Mouse (Mus musculus): ENCODE results near the gene Plcxd2.

Plcxd2 gene

DNA sequence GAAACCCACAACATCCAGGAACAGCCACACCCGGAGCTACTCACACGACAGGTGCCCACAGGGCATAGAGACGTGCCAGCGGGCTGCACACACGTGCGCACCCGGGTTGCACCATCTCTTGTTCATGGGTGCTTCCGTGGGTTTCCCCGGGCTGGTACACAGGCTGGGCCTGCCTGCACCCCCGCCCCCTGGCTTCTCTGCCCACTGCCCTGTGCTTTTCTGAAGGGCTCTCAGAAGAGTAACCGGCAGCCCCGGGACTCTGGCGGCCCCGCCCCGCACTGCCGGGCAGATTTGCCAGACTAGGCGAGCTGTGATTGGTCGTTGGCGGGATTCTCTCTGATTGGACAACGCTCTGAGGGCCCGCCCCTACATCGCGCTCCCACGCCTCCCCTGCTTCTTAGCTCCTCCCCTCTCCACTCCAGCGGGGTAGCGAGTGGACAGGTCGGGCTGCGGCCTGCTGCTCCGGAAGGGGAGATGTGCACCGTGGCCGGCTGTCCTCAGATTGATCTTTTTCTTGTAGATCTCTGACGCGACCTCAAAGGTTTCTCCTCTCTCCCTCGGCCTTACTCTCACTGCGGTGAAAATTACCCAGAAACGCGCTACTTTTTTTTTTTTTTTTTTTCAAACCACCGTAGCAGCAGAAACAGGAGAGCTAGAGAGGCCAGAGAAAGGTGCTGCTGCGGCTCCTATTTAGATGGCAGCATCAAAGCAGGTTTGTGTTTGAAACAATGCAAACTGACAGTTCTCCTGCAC, at the start of gene Plcxd2:
Gene Plcxd2, minus strand, starts transcription at position 66 of the 753 bp plus-strand sequence.
- DNase-seq (ENCODE audit: low spot score in 2 of 2): peak; percentile 83 to 90

GRCm38 (mm10) chr16:46046906-46047305, 36.9 kb upstream of the Plcxd2 start:
- no peak for DNase-seq (ENCODE audit: low spot score in 2 of 2)

GRCm38 (mm10) chr16:46036261-46036660, 26.2 kb upstream of the Plcxd2 start:
- no peak for DNase-seq (ENCODE audit: low spot score in 2 of 2)

GRCm38 (mm10) chr16:46033896-46034295, 23.9 kb upstream of the Plcxd2 start:
- no peak for DNase-seq (ENCODE audit: low spot score in 2 of 2)

DNA sequence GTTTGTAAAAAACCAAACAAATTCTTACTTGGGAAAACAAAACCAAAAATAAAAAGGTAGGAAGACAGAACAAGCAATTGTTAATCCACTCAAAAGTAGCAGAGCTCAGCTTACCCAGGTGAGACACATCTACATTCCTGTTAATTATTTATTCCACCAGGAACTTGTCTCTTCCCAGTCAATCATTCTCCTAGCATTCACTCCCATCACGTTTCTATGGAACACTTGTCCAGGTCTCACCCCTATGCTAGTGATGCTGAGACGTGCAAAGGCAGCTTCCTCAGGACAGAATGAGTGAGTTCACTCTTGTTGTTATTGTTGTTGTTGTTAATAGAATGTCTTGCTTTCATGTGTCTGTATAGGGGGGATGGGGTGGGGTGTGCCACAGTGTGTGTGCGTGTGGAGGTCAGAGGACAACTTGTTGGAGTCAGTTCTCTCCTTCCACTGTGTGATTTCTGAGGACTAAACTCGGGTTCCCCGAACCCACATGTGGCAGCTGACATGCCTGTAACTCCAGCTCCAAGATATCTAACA, 13.0 kb upstream of the Plcxd2 start:
- DNase-seq (ENCODE audit: low spot score in 2 of 2): no peak

DNA sequence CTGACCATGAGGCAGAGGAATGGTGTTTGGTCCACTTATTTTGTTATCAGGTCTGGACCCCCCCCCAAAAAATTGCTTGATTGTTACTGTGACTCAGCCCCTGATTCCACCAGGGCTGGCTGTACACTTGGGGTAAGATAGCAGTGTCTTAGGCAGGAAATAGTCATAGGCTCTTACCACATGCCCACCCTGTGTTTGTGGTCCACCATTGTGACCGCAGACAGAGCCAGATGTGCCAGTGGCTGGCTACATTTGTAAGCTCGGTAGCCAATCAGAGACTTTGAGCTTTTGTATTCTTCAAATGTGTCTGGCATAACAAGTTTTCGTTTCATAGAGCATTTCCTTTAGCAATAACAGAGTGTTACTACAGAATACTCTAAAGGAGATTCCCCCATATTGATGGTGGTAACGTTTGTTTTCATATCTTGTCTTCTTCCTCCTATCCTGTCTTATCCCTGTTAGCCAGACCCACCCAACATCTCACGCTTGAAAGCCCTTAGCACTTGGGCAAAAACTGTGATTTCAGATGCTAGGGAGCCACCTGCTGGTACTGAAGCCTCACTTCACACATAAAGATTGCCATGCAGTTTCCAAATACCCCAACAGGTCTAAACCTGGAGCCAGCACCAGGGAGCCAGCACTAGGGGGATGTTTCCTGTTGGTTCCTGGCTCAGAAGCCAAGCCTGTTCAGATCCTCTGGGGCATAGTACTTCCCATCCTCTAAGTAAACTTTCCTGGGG, 12.3 kb upstream of the Plcxd2 start:
- no peak for DNase-seq (ENCODE audit: low spot score in 2 of 2)

- no peak for DNase-seq (ENCODE audit: low spot score in 2 of 2)
Observed at GRCm38 (mm10) chr16:46021302-46021701, 11.3 kb upstream of the Plcxd2 start.

DNA sequence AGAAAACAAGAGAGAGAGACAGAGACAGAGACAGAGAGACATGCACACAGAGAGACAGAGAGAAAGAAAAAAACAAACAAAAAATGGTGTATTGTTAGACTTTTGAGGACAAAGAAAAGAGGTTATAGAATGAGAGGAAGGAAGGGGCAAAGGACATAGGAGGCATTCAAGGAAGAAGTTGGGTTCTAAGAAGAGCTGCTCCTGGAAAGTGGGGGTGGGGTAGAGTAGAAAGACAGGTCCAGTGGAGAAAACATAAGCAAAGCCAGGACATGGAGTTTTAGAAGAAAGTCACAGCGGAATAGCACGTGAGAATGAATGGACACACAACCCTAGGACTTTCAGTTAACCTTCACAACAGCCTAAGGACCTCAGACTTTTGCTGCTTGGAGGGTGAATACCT, 10.4 kb upstream of the Plcxd2 start:
- no peak for DNase-seq (ENCODE audit: low spot score in 2 of 2)

GRCm38 (mm10) chr16:46019799-46020198, 9.8 kb upstream of the Plcxd2 start:
- DNase-seq (ENCODE audit: low spot score in 2 of 2): no peak

GRCm38 (mm10) chr16:46019359-46019758, 9.3 kb upstream of the Plcxd2 start:
- DNase-seq (ENCODE audit: low spot score in 2 of 2): no peak

DNA sequence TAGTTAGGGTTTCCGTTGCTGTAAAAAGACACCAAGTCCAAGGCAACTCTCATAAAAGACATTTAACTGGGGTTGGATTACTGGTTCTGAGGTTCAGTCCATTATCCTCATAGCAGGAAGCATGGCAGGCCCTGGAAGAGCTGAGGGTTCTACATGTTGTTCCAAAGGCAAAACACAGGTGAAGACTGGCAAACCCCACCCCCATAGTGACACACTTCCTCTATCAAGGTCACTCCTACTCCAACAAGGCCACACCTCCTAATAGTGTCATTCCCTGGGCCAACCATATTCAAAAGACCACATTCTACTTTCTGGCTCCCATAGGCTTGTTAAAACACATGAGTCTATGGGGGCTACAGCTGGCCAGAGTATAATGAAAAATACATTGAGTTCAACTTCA, 1.7 kb upstream of the Plcxd2 start:
- no peak for DNase-seq (ENCODE audit: low spot score in 2 of 2)

- DNase-seq (ENCODE audit: low spot score in 2 of 2): peak in 1 of 2 experiments; percentile 14
Observed at GRCm38 (mm10) chr16:46010906-46011220, 845 bp upstream of the Plcxd2 start.

DNA sequence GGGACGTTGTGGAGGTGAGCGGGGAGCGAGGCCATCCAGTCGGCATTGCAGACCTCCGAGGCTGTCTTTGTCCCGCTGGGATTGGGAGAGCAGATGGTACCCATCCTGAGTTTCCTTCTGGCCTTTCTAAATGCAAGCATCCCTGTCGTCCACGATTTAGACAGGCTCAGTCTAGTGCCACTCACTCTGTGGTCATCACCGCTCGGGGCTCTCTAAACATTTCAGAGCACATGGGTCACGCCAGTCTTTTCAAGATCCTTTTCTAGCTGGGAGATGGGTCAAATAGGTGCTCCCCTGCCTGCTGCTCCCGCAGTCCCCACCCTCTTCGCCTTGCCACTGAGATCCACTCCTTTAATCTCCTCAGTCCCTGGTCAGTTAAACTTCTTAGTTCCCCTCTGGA, 301 bp downstream of the Plcxd2 start:
- DNase-seq (ENCODE audit: low spot score in 2 of 2): no peak

DNA sequence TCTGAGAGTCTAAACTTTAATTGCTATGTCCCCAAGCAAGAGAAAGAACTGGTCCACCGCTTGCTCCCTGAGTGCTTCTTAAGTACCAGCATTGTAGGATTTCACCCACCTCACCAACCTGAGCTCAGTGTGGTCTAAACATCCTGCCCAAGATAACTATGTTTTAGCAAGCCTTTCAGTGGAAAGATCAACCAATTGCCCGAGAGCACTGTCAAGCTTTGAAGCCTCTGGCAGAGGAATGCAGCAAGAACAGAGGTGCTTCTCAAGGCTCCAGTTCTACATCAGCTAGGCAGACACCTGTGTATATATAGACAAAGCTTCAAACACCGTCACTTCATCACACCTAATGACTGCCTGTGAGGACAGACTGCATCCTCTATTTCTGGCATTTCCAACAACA, 1.3 kb downstream of the Plcxd2 start:
- DNase-seq (ENCODE audit: low spot score in 2 of 2): no peak

DNA sequence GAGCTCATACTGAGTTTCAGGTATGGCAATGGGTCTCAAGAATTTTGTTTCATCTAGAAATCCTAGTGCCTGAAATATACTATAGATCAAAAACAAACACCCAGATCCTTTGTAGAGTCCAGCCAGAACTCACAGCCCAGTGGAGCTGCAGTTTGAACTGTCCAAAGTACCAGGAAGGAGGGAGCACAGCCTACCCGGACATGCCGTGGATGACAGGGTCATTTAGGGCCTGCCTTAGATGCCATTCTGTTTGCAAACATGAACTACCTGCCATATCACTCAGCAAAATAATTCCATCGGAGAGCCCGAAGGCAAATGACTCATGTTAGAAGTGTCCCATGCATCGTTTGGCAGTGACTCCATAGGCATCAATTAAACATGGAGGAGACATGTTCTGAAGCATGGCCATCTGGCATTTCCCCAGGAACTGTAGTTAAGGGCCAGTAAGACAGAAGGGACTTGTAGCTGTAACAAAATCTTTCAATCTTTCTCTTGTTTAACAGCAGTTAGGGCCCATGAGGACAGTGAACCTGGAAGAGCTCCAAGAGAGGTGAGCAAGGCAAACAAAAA, 1.9 kb downstream of the Plcxd2 start:
- DNase-seq (ENCODE audit: low spot score in 2 of 2): no peak

DNA sequence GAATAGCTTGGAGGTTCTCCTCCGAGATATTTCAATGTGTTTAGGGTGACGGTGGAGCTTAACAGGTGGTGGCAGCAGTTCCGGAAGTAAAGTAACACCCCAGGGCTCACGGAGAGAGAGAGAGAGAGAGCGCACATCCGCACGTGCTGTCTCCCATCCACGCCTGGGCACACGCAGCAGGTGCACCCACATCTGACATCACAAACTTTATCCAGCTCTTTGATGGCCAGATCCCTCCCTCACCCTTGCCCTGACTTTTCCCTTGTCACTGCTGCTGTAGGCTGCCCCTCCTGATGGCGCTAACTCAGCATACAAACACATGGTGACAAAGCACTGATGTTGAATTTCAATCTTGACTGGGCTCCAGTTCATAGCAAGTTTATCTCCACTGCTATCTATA, 3.8 kb downstream of the Plcxd2 start:
- DNase-seq (ENCODE audit: low spot score in 2 of 2): no peak

GRCm38 (mm10) chr16:46001550-46002166, 8.4 kb downstream of the Plcxd2 start:
- DNase-seq (ENCODE audit: low spot score in 2 of 2): no peak

DNA sequence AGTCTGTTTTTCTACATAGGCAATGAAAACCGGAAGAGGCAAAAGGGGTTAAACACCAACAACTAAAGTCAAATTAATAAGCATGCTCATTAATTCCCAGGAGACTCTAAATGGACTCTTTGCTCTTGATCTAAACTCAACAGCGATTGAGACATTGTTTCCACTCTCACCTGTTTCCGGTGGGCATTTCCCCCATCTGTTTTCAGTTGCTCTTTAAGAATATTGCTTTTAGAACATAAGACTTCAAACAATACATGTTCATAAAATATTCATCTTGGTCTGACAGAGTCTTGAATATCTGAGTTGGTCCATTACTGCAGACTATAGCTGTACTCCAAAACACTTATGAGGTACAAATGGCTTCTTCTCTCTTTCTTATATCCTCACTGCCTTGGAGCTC, 9.0 kb downstream of the Plcxd2 start:
- DNase-seq (ENCODE audit: low spot score in 2 of 2): no peak

GRCm38 (mm10) chr16:45999374-46000191, 10.4 kb downstream of the Plcxd2 start:
- no peak for DNase-seq (ENCODE audit: low spot score in 2 of 2)

DNA sequence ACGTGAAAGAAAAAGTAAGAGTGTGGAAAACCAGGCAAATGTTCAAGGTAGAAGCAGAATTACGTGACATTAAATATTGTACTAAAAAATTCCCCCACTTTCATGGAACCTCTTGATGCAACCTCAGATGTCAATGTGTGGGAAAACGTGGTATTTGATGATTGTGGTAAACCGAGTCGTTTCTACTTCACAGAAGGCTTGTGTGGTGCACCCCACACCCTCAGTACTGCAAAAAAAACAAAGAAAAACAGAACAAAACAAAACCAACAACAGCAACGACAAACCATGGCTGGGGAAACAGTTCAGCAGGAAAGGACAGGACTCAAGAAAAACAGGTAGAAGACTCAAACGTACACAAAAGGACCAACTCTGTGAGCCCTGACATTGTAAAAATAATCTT, 11.8 kb downstream of the Plcxd2 start:
- DNase-seq (ENCODE audit: low spot score in 2 of 2): no peak

DNA sequence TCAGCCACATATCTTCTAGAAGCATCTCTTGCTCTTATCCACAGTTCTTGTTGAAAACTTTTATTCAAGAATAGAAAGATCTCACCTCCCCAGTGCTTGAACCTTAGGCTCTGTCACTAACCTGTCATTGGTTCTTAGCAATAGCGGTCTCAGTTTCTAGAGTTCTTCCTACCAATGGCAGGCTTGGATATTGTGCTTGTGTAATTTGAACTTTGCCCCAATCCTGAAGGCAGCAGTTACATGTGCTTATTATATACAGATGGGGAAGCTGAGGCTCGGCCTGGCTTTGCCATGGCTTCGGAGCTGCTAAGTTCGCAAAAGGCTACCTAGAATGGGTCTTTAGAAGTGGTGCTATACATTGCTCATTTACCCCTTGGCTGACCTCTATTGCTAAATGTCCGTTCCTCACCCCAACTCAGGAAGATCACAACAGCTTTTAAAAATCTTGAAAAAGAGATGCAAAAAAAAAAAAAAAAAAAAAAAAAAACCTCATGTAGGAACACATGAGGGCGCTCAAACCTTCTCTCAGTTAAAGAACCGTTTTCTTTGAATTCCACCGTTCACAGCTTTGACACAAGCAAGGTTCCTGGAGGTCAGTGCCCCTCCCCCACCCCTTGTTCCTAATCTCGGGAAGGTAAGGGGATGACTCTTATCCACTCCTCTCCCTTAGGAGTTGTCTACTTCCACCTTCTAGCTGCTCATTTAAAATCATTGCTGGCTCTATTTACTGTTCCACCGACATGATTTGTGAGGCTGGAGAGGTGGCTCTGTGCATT, 18.9 kb downstream of the Plcxd2 start:
- DNase-seq (ENCODE audit: low spot score in 2 of 2): no peak

Data from spleen, postnatal 4 days (tissue).